Mouse (Mus musculus): Measurements from ENCODE around the gene Ebf4. TPM values are rescaled to one million over a fixed set of nuclear protein-coding genes. Genes with fewer than 3 reads are reported as not detected.
"Not testable (repeated sequence)": the region's sequence is repeated elsewhere in the genome, so short reads cannot be mapped to it uniquely, and the experiment has no call there.

Gene Ebf4
- total RNA-seq, 2 experiments from 2014 or later = 9.1 to 10.0 TPM

- peak in 1 of 2 experiments; percentile 59 for DNase-seq (ENCODE audit: low spot score in 2 of 2)
Measured at GRCm38 (mm10) chr2:130295331-130296133, 563 bp downstream of the Ebf4 start.

GRCm38 (mm10) chr2:130296134-130296745, 1.3 kb downstream of the Ebf4 start:
- no peak for DNase-seq (ENCODE audit: low spot score in 2 of 2)

GRCm38 (mm10) chr2:130297580-130297979, 2.6 kb downstream of the Ebf4 start:
- DNase-seq (ENCODE audit: low spot score in 2 of 2) = no peak

- DNase-seq (ENCODE audit: low spot score in 2 of 2) = no peak
Measured at GRCm38 (mm10) chr2:130303014-130303413, 8.0 kb downstream of the Ebf4 start.

- DNase-seq (ENCODE audit: low spot score in 2 of 2) = no peak
Measured at GRCm38 (mm10) chr2:130327057-130327456, 32.1 kb downstream of the Ebf4 start.

GRCm38 (mm10) chr2:130329502-130329901, 34.5 kb downstream of the Ebf4 start:
- DNase-seq (ENCODE audit: low spot score in 2 of 2) = no peak

GRCm38 (mm10) chr2:130335112-130335511, 40.1 kb downstream of the Ebf4 start:
- no peak for DNase-seq (ENCODE audit: low spot score in 2 of 2)

- no peak for DNase-seq (ENCODE audit: low spot score in 2 of 2)
Measured at GRCm38 (mm10) chr2:130340464-130341219, 45.7 kb downstream of the Ebf4 start.

- no peak for DNase-seq (ENCODE audit: low spot score in 2 of 2)
Measured at GRCm38 (mm10) chr2:130341220-130341580, 46.2 kb downstream of the Ebf4 start.

- DNase-seq (ENCODE audit: low spot score in 2 of 2) = no peak
Measured at GRCm38 (mm10) chr2:130350376-130350775, 55.4 kb downstream of the Ebf4 start.

GRCm38 (mm10) chr2:130351758-130352339, 56.9 kb downstream of the Ebf4 start:
- peak; percentile 44 to 64 for DNase-seq (ENCODE audit: low spot score in 2 of 2)

- no peak for DNase-seq (ENCODE audit: low spot score in 2 of 2)
Measured at GRCm38 (mm10) chr2:130353411-130353810, 58.4 kb downstream of the Ebf4 start.

GRCm38 (mm10) chr2:130353889-130354288, 58.9 kb downstream of the Ebf4 start:
- DNase-seq (ENCODE audit: low spot score in 2 of 2) = no peak

GRCm38 (mm10) chr2:130357551-130357950, 62.6 kb downstream of the Ebf4 start:
- DNase-seq (ENCODE audit: low spot score in 2 of 2) = no peak

- DNase-seq (ENCODE audit: low spot score in 2 of 2) = no peak
Measured at GRCm38 (mm10) chr2:130358852-130359251, 63.9 kb downstream of the Ebf4 start.

GRCm38 (mm10) chr2:130362511-130363026, 67.6 kb downstream of the Ebf4 start:
- peak in 1 of 2 experiments; percentile 59 for DNase-seq (ENCODE audit: low spot score in 2 of 2)

GRCm38 (mm10) chr2:130365211-130366094, 70.5 kb downstream of the Ebf4 start:
- DNase-seq (ENCODE audit: low spot score in 2 of 2) = no peak

- DNase-seq (ENCODE audit: low spot score in 2 of 2) = no peak
Measured at GRCm38 (mm10) chr2:130367386-130367785, 72.4 kb downstream of the Ebf4 start.

GRCm38 (mm10) chr2:130373026-130373425, 78.1 kb downstream of the Ebf4 start:
- DNase-seq (ENCODE audit: low spot score in 2 of 2) = not testable (repeated sequence)

GRCm38 (mm10) chr2:130374951-130375350, 80.0 kb downstream of the Ebf4 start:
- no peak for DNase-seq (ENCODE audit: low spot score in 2 of 2)

All from layer of hippocampus, adult 18-20 months (tissue).